Mouse (Mus musculus) kidney, adult 2 months (tissue): ENCODE measurements at regions not wholly inside any gene's neighbourhood (a gene's known extent, or its start where the extent isn't known, plus 50 kb on each side); places are given as distances from the start of the nearest gene placed in this dataset.

Experiments used
- CTCF ChIP-seq: fragments of 200-500 bp; conservative IDR thresholded peaks from 2 replicates; pipeline ENCODE4 v1.5.1; 2011; ENCODE audit warnings: low read depth, mild to moderate bottlenecking, control low read depth, low read length, moderate library complexity, mixed read lengths; ENCODE audit not compliant: insufficient read depth, insufficient read length
- POLR2A ChIP-seq: fragments of 200-500 bp; IDR thresholded peaks from one replicate; pipeline ENCODE4 v1.6.1; 2011; ENCODE audit warnings: low read depth, low read length, control low read depth

GRCm38 (mm10) chr6:18648898-18649591, 134.4 kb upstream of the Cttnbp2 start:
- TF ChIP-seq CTCF (no peak), POLR2A (no peak)
